Mouse (Mus musculus): ENCODE results near the gene Efhb.
A peak's percentile ranks its signal among the peaks of the same experiment; 100 is the strongest.

- TF ChIP-seq CTCF (IDR thresholded peaks at IDR 0.05; ENCODE audit: low read depth): 0 out of 2 replicates have a peak, but pooled peaks have one; percentile 4
- no peak for TF ChIP-seq EP300 (optimal IDR thresholded peaks at IDR 0.05)
Measured at GRCm38 (mm10) chr17:53502966-53503365, 39.8 kb upstream of the Efhb start.

Data from stomach, postnatal 0 days (tissue).